ENCODE assay signal across 25 mouse cellular contexts in genomic region chr16:5221403-5221802, GRCm38 (mm10). TPM values are rescaled to one million over a fixed set of nuclear protein-coding genes. Genes with fewer than 3 reads are reported as not detected.
DNase-seq lines count a peak whose midpoint lies in the region; ATAC-seq and TF ChIP-seq lines count a peak whose summit lies in the region.
"Had no signal": no experiment of that assay in that cellular context is flagged by ENCODE, and none has a peak within 500 bp of the region (broad histone marks: within the 10 kb centered on the region; RNA-seq: fewer than 3 reads in every experiment).

No protein-coding gene starts in this region.

- no peak overlapping the region for H3K4me3 ChIP-seq in heart, embryonic 14.5 days (ENCODE audit: control insufficient read depth in 1 of 2, insufficient read depth in 1 of 2, low read depth in 1 of 2, low read length in 2 of 2)
- H3K4me3 ChIP-seq in heart, embryonic 12.5 days = no peak overlapping the region
- peak overlapping the region; percentile 1; the same call in 1 of the 2 replicates for H3K4me3 ChIP-seq in layer of hippocampus, adult 2 months
- H3K4me3 ChIP-seq in lung, embryonic 15.5 days = no peak overlapping the region
- H3K4me3 ChIP-seq in left cerebral cortex, adult 2 months = no peak overlapping the region
- H3K4me3 ChIP-seq in midbrain, embryonic 14.5 days (replicated peaks; ENCODE audit: low read depth, low read length) = no peak overlapping the region
- H3K4me3 ChIP-seq: embryonic facial prominence, embryonic 12.5 days; erythroblast, embryonic 14.5 days; forebrain, embryonic 12.5 days; heart, embryonic 15.5 days; megakaryocyte, embryonic 14.5 days; midbrain, embryonic 15.5 days; neural tube, embryonic 12.5 days had no signal

- peak; percentile 6; the same call in 1 of the 2 replicates for ATAC-seq in heart, embryonic 14.5 days (ENCODE audit: insufficient number of reproducible peaks, insufficient read depth, low FRiP score, low read depth)
- no peak for ATAC-seq in heart, embryonic 12.5 days (ENCODE audit: insufficient number of reproducible peaks, low FRiP score)
- ATAC-seq in lung, embryonic 15.5 days (ENCODE audit: borderline replicate concordance, extremely low read depth, low FRiP score, low TSS enrichment) = 0 out of 2 replicates have a peak, but pooled peaks have one; percentile 31
- ATAC-seq in midbrain, embryonic 14.5 days (ENCODE audit: low FRiP score, low TSS enrichment) = no peak
- ATAC-seq: hindbrain, postnatal 0 days; liver, postnatal 0 days; midbrain, embryonic 15.5 days had no signal

- no peaks in the 10 kb centered on the region for H3K36me3 ChIP-seq in heart, embryonic 14.5 days (ENCODE audit: control insufficient read depth, insufficient read depth, low read length)
- no peaks in the 10 kb centered on the region for H3K36me3 ChIP-seq in heart, embryonic 12.5 days
- H3K36me3 ChIP-seq in lung, embryonic 15.5 days = no peaks in the 10 kb centered on the region
- H3K36me3 ChIP-seq in midbrain, embryonic 14.5 days (ENCODE audit: control insufficient read depth, insufficient read depth, low read length) = no peaks in the 10 kb centered on the region
- H3K36me3 ChIP-seq: embryonic facial prominence, embryonic 12.5 days; forebrain, embryonic 12.5 days; heart, embryonic 15.5 days; midbrain, embryonic 15.5 days; neural tube, embryonic 12.5 days had no signal

- no peak overlapping the region for H3K9ac ChIP-seq in heart, embryonic 14.5 days (ENCODE audit: low read length)
- H3K9ac ChIP-seq in heart, embryonic 12.5 days = no peak overlapping the region
- no peak overlapping the region for H3K9ac ChIP-seq in lung, embryonic 15.5 days
- no peak overlapping the region for H3K9ac ChIP-seq in midbrain, embryonic 14.5 days (replicated peaks; ENCODE audit: low read length)
- H3K9ac ChIP-seq: embryonic facial prominence, embryonic 12.5 days; forebrain, embryonic 12.5 days; heart, embryonic 15.5 days; liver, postnatal 0 days; midbrain, embryonic 15.5 days; neural tube, embryonic 12.5 days had no signal

- WGBS in heart, embryonic 14.5 days = 45% methylated on average over 4 of the region's 4 CpGs
- 63% methylated on average over 4 of the region's 4 CpGs for WGBS in heart, embryonic 12.5 days
- WGBS in lung, embryonic 15.5 days = 43% methylated on average over 4 of the region's 4 CpGs
- WGBS in midbrain, embryonic 14.5 days = 62% methylated on average over 4 of the region's 4 CpGs

- no peak overlapping the region for H3K27ac ChIP-seq in heart, embryonic 14.5 days (replicated peaks in 1 of 2; ENCODE audit: control insufficient read depth in 1 of 2, insufficient read depth in 1 of 2, low read depth in 2 of 2, low read length in 2 of 2)
- no peak overlapping the region for H3K27ac ChIP-seq in heart, embryonic 12.5 days (ENCODE audit: poor library complexity, severe bottlenecking)
- peak overlapping the region; percentile 48; the same call in 1 of the 2 replicates for H3K27ac ChIP-seq in layer of hippocampus, adult 2 months
- H3K27ac ChIP-seq in lung, embryonic 15.5 days = peak overlapping the region; percentile 74
- no peak overlapping the region for H3K27ac ChIP-seq in left cerebral cortex, adult 2 months
- no peak overlapping the region for H3K27ac ChIP-seq in midbrain, embryonic 14.5 days (replicated peaks; ENCODE audit: low read depth, low read length)
- H3K27ac ChIP-seq: embryonic facial prominence, embryonic 12.5 days; forebrain, embryonic 12.5 days; heart, embryonic 15.5 days; hindbrain, postnatal 0 days; neural tube, embryonic 12.5 days had no signal

- no peaks in the 10 kb centered on the region for H3K27me3 ChIP-seq in heart, embryonic 14.5 days (ENCODE audit: control insufficient read depth, insufficient read depth, low read length)
- H3K27me3 ChIP-seq in heart, embryonic 12.5 days (replicated peaks) = peaks cover 6% of the 10 kb centered on the region; the same call in 1 of the 2 replicates
- H3K27me3 ChIP-seq in lung, embryonic 15.5 days = no peaks in the 10 kb centered on the region
- no peaks in the 10 kb centered on the region for H3K27me3 ChIP-seq in midbrain, embryonic 14.5 days (ENCODE audit: control insufficient read depth, insufficient read depth, low read length)
- H3K27me3 ChIP-seq: embryonic facial prominence, embryonic 12.5 days; heart, embryonic 15.5 days; neural tube, embryonic 12.5 days had no signal

- peaks cover 0 to 4% of the 10 kb centered on the region in 2 experiments; a peak in 2 of 4 replicates for H3K4me1 ChIP-seq in heart, embryonic 14.5 days (ENCODE audit: control insufficient read depth in 2 of 2, insufficient read depth in 2 of 2, low read length in 2 of 2)
- peaks cover 15% of the 10 kb centered on the region for H3K4me1 ChIP-seq in heart, embryonic 12.5 days (replicated peaks)
- H3K4me1 ChIP-seq in lung, embryonic 15.5 days = 0 out of 2 replicates have a peak, but pooled peaks cover 8% of the 10 kb centered on the region
- H3K4me1 ChIP-seq in midbrain, embryonic 14.5 days (ENCODE audit: control insufficient read depth, insufficient read depth, low read length) = no peaks in the 10 kb centered on the region
- H3K4me1 ChIP-seq: embryonic facial prominence, embryonic 12.5 days; forebrain, embryonic 12.5 days; midbrain, embryonic 15.5 days; neural tube, embryonic 12.5 days had no signal

- H3K9me3 ChIP-seq in heart, embryonic 14.5 days (ENCODE audit: control insufficient read depth, low read length) = no peaks in the 10 kb centered on the region
- no peaks in the 10 kb centered on the region for H3K9me3 ChIP-seq in heart, embryonic 12.5 days (replicated peaks)
- H3K9me3 ChIP-seq in lung, embryonic 15.5 days = no peaks in the 10 kb centered on the region
- H3K9me3 ChIP-seq in midbrain, embryonic 14.5 days (ENCODE audit: control insufficient read depth, low read length) = no peaks in the 10 kb centered on the region
- H3K9me3 ChIP-seq: embryonic facial prominence, embryonic 12.5 days; forebrain, embryonic 12.5 days; heart, embryonic 15.5 days; megakaryocyte, embryonic 14.5 days; midbrain, embryonic 15.5 days; neural tube, embryonic 12.5 days had no signal

- TF ChIP-seq CTCF in layer of hippocampus, adult 2 months (conservative IDR thresholded peaks at IDR 0.05) = no peak
- no peak for TF ChIP-seq CTCF in left cerebral cortex, adult 2 months (IDR thresholded peaks at IDR 0.05)

- intact Hi-C loops in left cerebral cortex, adult 2 months (cut with DNase I) = no loop called here

- DNase-seq in layer of hippocampus, adult 2 months (ENCODE audit: low spot score in 2 of 2) = no peak
- no peak for DNase-seq in layer of hippocampus, adult 11-12 months (ENCODE audit: low spot score)
- peak; percentile 35 for DNase-seq in lung, postnatal 25 days (ENCODE audit: low spot score)
- DNase-seq in left cerebral cortex, adult 2 months (ENCODE audit: extremely low spot score in 1 of 2, low spot score in 2 of 2) = no peak
- no peak for DNase-seq in midbrain, embryonic 14.5 days
- DNase-seq: cerebellum, adult 11-12 months; cerebellum, postnatal 10 days; kidney, adult 11 months; liver, postnatal 0 days; retina, postnatal 1 day; right cerebral cortex, postnatal 25 days; thymus, postnatal 25 days had no signal

- H3K4me2 ChIP-seq in heart, embryonic 14.5 days (ENCODE audit: low read length) = no peak overlapping the region
- no peak overlapping the region for H3K4me2 ChIP-seq in heart, embryonic 12.5 days
- peak overlapping the region; percentile 33 for H3K4me2 ChIP-seq in lung, embryonic 15.5 days
- H3K4me2 ChIP-seq in midbrain, embryonic 14.5 days (ENCODE audit: low read length) = no peak overlapping the region
- H3K4me2 ChIP-seq: embryonic facial prominence, embryonic 12.5 days; forebrain, embryonic 12.5 days; liver, embryonic 11.5 days; midbrain, embryonic 15.5 days; neural tube, embryonic 12.5 days had no signal

RNA-seq across cellular contexts. Expression of gene AU021092, which starts 0.7 kb away (rescaled TPM):
- polyA plus RNA-seq in heart, embryonic 14.5 days (2014; fragmentation: Nextera tagmentation; extraction: Ambion mirVana) = 5.1 and 6.3 TPM in 2 replicates
- polyA plus RNA-seq in heart, embryonic 12.5 days (2016; fragmentation: Nextera tagmentation; extraction: Ambion mirVana) = 2.5 and 3.2 TPM in 2 replicates
- total RNA-seq in layer of hippocampus, adult 2 months (2021) = 1 to 10 TPM; 4.6 to 4.9 TPM
- 21.7 and 26.9 TPM in 2 replicates for polyA plus RNA-seq in lung, embryonic 15.5 days (2015; fragmentation: Nextera tagmentation; extraction: Ambion mirVana)
- 1 to 10 TPM; 4.2 to 4.7 TPM for total RNA-seq in left cerebral cortex, adult 2 months (2021)
- 15.0 and 15.6 TPM in 2 replicates for polyA plus RNA-seq in midbrain, embryonic 14.5 days (2014; fragmentation: Nextera tagmentation; extraction: Ambion mirVana)
- total RNA-seq: MEL had no signal
- polyA plus RNA-seq: erythroblast, embryonic 14.5 days had no signal

RNA-seq across cellular contexts. Expression of gene Alg1, which starts 12.0 kb away (rescaled TPM):
- 27.9 and 29.5 TPM in 2 replicates for polyA plus RNA-seq in heart, embryonic 14.5 days (2014; fragmentation: Nextera tagmentation; extraction: Ambion mirVana)
- 23.9 and 24.6 TPM in 2 replicates for polyA plus RNA-seq in heart, embryonic 12.5 days (2016; fragmentation: Nextera tagmentation; extraction: Ambion mirVana)
- 10 to 100 TPM; 28.7 to 32.1 TPM for total RNA-seq in layer of hippocampus, adult 2 months (2021)
- polyA plus RNA-seq in lung, embryonic 15.5 days (2015; fragmentation: Nextera tagmentation; extraction: Ambion mirVana) = 32.2 and 35.7 TPM in 2 replicates
- 10 to 100 TPM; 25.5 to 26.8 TPM for total RNA-seq in left cerebral cortex, adult 2 months (2021)
- 38.8 and 40.4 TPM in 2 replicates for polyA plus RNA-seq in midbrain, embryonic 14.5 days (2014; fragmentation: Nextera tagmentation; extraction: Ambion mirVana)

RNA-seq across cellular contexts. Expression of gene Nagpa, which starts 17.6 kb away (rescaled TPM):
- 13.1 and 13.7 TPM in 2 replicates for polyA plus RNA-seq in heart, embryonic 14.5 days (2014; fragmentation: Nextera tagmentation; extraction: Ambion mirVana)
- polyA plus RNA-seq in heart, embryonic 12.5 days (2016; fragmentation: Nextera tagmentation; extraction: Ambion mirVana) = 14.0 and 15.4 TPM in 2 replicates
- total RNA-seq in layer of hippocampus, adult 2 months (2021) = 10 to 100 TPM; 12.2 to 15.9 TPM
- polyA plus RNA-seq in lung, embryonic 15.5 days (2015; fragmentation: Nextera tagmentation; extraction: Ambion mirVana) = 22.1 and 24.0 TPM in 2 replicates
- total RNA-seq in left cerebral cortex, adult 2 months (2021) = 10 to 100 TPM; 12.6 to 14.5 TPM
- polyA plus RNA-seq in midbrain, embryonic 14.5 days (2014; fragmentation: Nextera tagmentation; extraction: Ambion mirVana) = 8.7 and 9.3 TPM in 2 replicates

RNA-seq across cellular contexts. Expression of gene Eef2kmt, which starts 34.4 kb away (rescaled TPM):
- polyA plus RNA-seq in heart, embryonic 14.5 days (2014; fragmentation: Nextera tagmentation; extraction: Ambion mirVana) = 31.2 and 31.7 TPM in 2 replicates
- polyA plus RNA-seq in heart, embryonic 12.5 days (2016; fragmentation: Nextera tagmentation; extraction: Ambion mirVana) = 17.2 and 19.5 TPM in 2 replicates
- 1 to 10 TPM; 4.7 TPM for total RNA-seq in layer of hippocampus, adult 2 months (2021)
- 21.4 and 24.8 TPM in 2 replicates for polyA plus RNA-seq in lung, embryonic 15.5 days (2015; fragmentation: Nextera tagmentation; extraction: Ambion mirVana)
- total RNA-seq in left cerebral cortex, adult 2 months (2021) = 1 to 10 TPM; 2.0 to 4.7 TPM
- 3.9 and 8.3 TPM in 2 replicates for polyA plus RNA-seq in midbrain, embryonic 14.5 days (2014; fragmentation: Nextera tagmentation; extraction: Ambion mirVana)

Comparison
In these comparisons a context has a peak if more than half of its experiments do, and no peak if none do; other contexts are left out.
1. ATAC-seq: peak in heart, embryonic 14.5 days (single experiment) and lung, embryonic 15.5 days (single experiment); none in heart, embryonic 12.5 days (single experiment) and midbrain, embryonic 14.5 days (single experiment).
2. H3K27ac ChIP-seq: peak in layer of hippocampus, adult 2 months (single experiment) and lung, embryonic 15.5 days (single experiment); none in heart, embryonic 14.5 days (0 of 2), heart, embryonic 12.5 days (single experiment), left cerebral cortex, adult 2 months (single experiment) and midbrain, embryonic 14.5 days (single experiment).